Mouse (Mus musculus) midbrain, embryonic 14.5 days (tissue): ENCODE measurements around the gene Slc16a4. TPM values are rescaled to one million over a fixed set of nuclear protein-coding genes. Genes with fewer than 3 reads are reported as not detected.

Source experiments
- ATAC-seq: fragments of 200-750 bp; cut with Nextera tagmentation; 2 replicates; pipeline ENCODE4 v1.8.0; 2017; ENCODE audit warnings: moderate number of reproducible peaks, moderate library complexity; ENCODE audit not compliant: low FRiP score, low TSS enrichment
- DNase-seq: peaks from one replicate; pipeline ENCODE4 v3.0.0-alpha.2; 2015
- H3K27ac ChIP-seq: fragments of 300-500 bp; sonication (generic); replicated peaks from 2 replicates; pipeline ENCODE4 v1.5.1; 2014; ENCODE audit warnings: mild to moderate bottlenecking, low read depth, low read length, moderate library complexity
- H3K27me3 ChIP-seq: fragments of 300-500 bp; sonication (generic); 2 replicates; pipeline ENCODE4 v1.6.1; 2014; ENCODE audit warnings: low read length, control low read depth, mixed read lengths; ENCODE audit not compliant: control insufficient read depth, insufficient read depth
- H3K36me3 ChIP-seq: fragments of 300-500 bp; sonication (generic); 2 replicates; pipeline ENCODE4 v1.6.1; 2014; ENCODE audit warnings: low read length, control low read depth; ENCODE audit not compliant: control insufficient read depth, insufficient read depth
- H3K4me1 ChIP-seq: fragments of 300-500 bp; sonication (generic); 2 replicates; pipeline ENCODE4 v1.6.1; 2014; ENCODE audit warnings: mild to moderate bottlenecking, antibody characterized with exemption, low read length, control low read depth; ENCODE audit not compliant: control insufficient read depth, insufficient read depth
- H3K4me2 ChIP-seq: fragments of 300-500 bp; sonication (generic); 2 replicates; pipeline ENCODE4 v1.6.1; 2014; ENCODE audit warnings: mild to moderate bottlenecking, low read length, moderate library complexity
- H3K4me3 ChIP-seq: fragments of 300-500 bp; sonication (generic); replicated peaks from 2 replicates; pipeline ENCODE4 v1.5.1; 2014; ENCODE audit warnings: low read depth, low read length
- H3K9ac ChIP-seq: fragments of 300-500 bp; sonication (generic); replicated peaks from 2 replicates; pipeline ENCODE4 v1.6.1; 2014; ENCODE audit warnings: mild to moderate bottlenecking, low read length, moderate library complexity
- H3K9me3 ChIP-seq: fragments of 300-500 bp; sonication (generic); 2 replicates; pipeline ENCODE4 v1.6.1; 2016; ENCODE audit warnings: low read length, control low read depth, mixed read lengths; ENCODE audit not compliant: control insufficient read depth
- WGBS: fragments of 180-500 bp; shearing (Covaris S2); extraction: QIAGEN DNeasy Blood & Tissue Kit; methylation state at CpG from one replicate; pipeline ENCODE4 v1.1.7; 2014; 5-methylcytosine and 5-hydroxymethylcytosine counted together
- polyA plus RNA-seq: library from polyadenylated mRNA; unstranded; fragments of >200 nt; fragmentation: Nextera tagmentation; extraction: Ambion mirVana; gene quantifications from 2 replicates; pipeline ENCODE4 v1.2.1, GENCODE M21; 2014

The Slc16a4 gene
- polyA plus RNA-seq = 1.6 and 2.3 TPM in 2 replicates

DNA sequence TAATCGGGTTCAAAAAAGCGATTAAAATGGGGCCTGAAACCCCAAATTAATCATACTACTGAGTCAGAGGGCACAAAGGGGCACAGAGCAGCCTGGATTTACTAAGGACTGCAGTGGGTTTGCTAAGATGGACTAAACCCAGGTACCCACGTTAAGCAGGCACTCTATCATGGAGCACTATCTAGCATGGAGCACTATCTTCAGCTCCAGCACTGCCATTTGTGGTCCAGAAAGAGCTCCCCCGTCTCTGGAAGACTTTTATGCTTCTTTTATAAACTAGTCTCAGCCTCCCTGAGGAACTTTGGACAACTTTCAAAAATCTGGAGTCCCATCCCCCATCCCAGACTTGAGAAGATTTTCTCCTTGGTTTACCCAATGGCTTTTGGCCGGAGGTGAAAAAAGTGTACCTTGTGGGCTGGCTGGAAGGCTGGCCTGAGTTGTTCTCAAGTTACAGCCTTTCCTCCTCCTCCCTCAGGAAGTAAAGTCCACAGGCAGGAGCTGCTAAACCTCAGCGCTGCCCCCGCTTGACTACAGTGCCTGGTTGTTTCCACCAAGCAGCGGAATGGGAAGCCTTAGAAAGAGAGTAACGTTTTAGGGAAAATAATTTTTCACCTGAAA is at the start of gene Slc16a4:
Slc16a4 (plus strand) TSS at position 467 of the 618 bp plus-strand sequence.
- H3K9ac ChIP-seq = no peak within 1 kb of the TSS
- peak; percentile 26 for DNase-seq
- ATAC-seq = no peak
- 33% methylated on average over 9 of the region's 9 CpGs for WGBS
- no peaks in the 10 kb centered on the region for H3K36me3 ChIP-seq
- H3K27ac ChIP-seq = no peak within 1 kb of the TSS
- H3K9me3 ChIP-seq = no peaks in the 10 kb centered on the region
- H3K4me3 ChIP-seq = no peak within 1 kb of the TSS
- H3K4me1 ChIP-seq = no peaks in the 10 kb centered on the region
- H3K27me3 ChIP-seq = no peaks in the 10 kb centered on the region
- no peak within 1 kb of the TSS for H3K4me2 ChIP-seq

DNA sequence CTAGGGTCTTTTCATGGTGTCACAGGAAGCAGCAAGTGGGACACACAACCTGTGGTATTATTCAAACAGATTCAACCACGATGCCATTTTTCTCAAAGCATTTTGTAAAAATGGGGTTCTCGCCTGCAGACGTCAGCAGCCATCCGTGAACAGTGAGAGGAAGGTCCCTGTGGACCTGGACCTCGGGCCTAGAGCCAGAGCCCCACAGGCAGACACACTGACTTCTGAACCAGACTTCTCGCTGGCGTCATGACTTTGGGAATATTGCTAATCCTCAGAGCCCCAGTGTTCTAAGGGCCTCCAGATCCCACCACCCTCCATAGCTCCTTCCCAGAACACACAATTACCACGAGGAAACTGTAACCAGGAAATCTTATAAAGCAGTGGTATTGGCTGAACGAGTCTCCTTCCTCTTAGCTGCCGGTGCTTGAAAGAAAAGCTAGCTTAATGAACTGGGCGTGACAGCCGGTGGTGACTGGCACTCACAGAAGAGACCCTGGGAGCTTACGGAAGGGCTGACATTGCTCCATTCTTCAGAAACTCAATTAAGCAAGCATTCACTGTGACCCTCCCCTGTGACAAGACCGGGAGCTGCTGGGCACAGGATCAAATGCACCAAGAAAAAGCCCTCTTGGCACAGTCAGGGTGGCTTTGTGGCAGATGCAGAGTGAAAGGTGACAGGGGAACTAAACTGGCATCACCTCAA is 49.5 kb upstream of the Slc16a4 start:
- WGBS = 25% methylated on average over 14 of the region's 14 CpGs
- Histone ChIP-seq H3K27ac (no peak overlapping the region), H3K36me3 (no peaks in the 10 kb centered on the region), H3K4me2 (0 out of 2 replicates have a peak overlapping the region, but pooled peaks have one; percentile 7), H3K4me1 (0 out of 2 replicates have a peak, but pooled peaks cover 6% of the 10 kb centered on the region), H3K9me3 (no peaks in the 10 kb centered on the region), H3K27me3 (no peaks in the 10 kb centered on the region), H3K9ac (no peak overlapping the region), H3K4me3 (no peak overlapping the region)
- ATAC-seq (no peak), DNase-seq (peak; percentile 46)

- no peak overlapping the region for H3K27ac ChIP-seq
- no peak overlapping the region for H3K4me2 ChIP-seq
- ATAC-seq (no peak), DNase-seq (no peak)
- 82% methylated on average over 6 of the region's 6 CpGs for WGBS
- no peaks in the 10 kb centered on the region for H3K9me3 ChIP-seq
- H3K27me3 ChIP-seq = no peaks in the 10 kb centered on the region
- H3K36me3 ChIP-seq = no peaks in the 10 kb centered on the region
- no peak overlapping the region for H3K9ac ChIP-seq
- no peak overlapping the region for H3K4me3 ChIP-seq
- H3K4me1 ChIP-seq = 0 out of 2 replicates have a peak, but pooled peaks cover 1% of the 10 kb centered on the region
These were observed 44.2 kb upstream of the Slc16a4 start for GRCm38 (mm10) chr3:107246876-107247275.

- DNase-seq (no peak), ATAC-seq (no peak)
These were observed 42.0 kb upstream of the Slc16a4 start for GRCm38 (mm10) chr3:107249042-107249441.

DNA sequence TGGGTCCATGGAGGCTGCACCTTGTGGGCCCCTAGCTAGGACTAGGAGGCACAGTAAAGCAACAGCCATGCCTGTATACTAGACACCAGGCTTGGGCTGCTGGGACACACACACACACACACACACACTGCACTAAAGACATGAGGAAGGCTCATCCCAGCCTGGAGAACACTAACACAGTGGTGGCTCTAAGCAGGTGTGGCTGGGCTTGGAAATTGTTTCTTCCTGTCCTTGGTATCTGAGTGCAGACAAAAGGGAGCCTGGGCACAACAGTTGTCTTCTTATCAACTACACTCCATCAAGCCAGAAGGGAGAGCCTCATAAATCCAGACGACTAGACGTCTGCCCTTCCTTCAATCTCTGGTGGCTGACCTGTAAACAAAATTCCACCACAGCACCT is 40.7 kb upstream of the Slc16a4 start:
- no peaks in the 10 kb centered on the region for H3K9me3 ChIP-seq
- ATAC-seq (no peak), DNase-seq (no peak)
- WGBS = 74% methylated on average over 2 of the region's 2 CpGs
- H3K9ac ChIP-seq = no peak overlapping the region
- no peaks in the 10 kb centered on the region for H3K4me1 ChIP-seq
- H3K27ac ChIP-seq = no peak overlapping the region
- H3K4me2 ChIP-seq = no peak overlapping the region
- no peak overlapping the region for H3K4me3 ChIP-seq
- H3K36me3 ChIP-seq = no peaks in the 10 kb centered on the region
- no peaks in the 10 kb centered on the region for H3K27me3 ChIP-seq

More at GRCm38 (mm10) chr3:107249042-107249441, 42.0 kb upstream of the Slc16a4 start:
- no peaks in the 10 kb centered on the region for H3K36me3 ChIP-seq
- no peak overlapping the region for H3K9ac ChIP-seq
- no peaks in the 10 kb centered on the region for H3K4me1 ChIP-seq
- no peak overlapping the region for H3K4me3 ChIP-seq
- 70% methylated on average over 3 of the region's 3 CpGs for WGBS
- no peak overlapping the region for H3K27ac ChIP-seq
- no peak overlapping the region for H3K4me2 ChIP-seq
- H3K9me3 ChIP-seq = no peaks in the 10 kb centered on the region
- no peaks in the 10 kb centered on the region for H3K27me3 ChIP-seq

DNA sequence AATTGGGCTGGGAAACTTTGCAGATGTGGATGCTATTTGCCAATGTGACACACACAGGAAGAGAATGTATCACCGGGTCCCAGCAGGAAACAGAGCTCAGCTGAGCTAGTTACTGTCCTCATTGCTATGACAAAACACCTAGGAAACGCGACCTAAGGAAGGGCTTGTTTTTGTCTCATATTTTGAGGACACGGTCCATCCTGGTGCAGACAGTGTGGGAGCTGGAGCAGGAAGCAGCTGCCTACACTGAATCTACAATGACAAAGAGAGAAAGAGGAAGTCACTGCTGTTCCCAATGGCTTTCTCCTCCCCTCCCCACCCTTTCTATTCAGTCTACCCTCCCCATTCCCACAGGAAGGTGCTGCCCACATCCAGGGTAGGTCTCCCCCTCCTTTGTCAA is 39.0 kb upstream of the Slc16a4 start:
- no peak overlapping the region for H3K4me3 ChIP-seq
- no peaks in the 10 kb centered on the region for H3K4me1 ChIP-seq
- H3K9ac ChIP-seq = no peak overlapping the region
- H3K4me2 ChIP-seq = no peak overlapping the region
- no peak overlapping the region for H3K27ac ChIP-seq
- H3K36me3 ChIP-seq = no peaks in the 10 kb centered on the region
- no peaks in the 10 kb centered on the region for H3K27me3 ChIP-seq
- H3K9me3 ChIP-seq = no peaks in the 10 kb centered on the region
- 82% methylated on average over 4 of the region's 4 CpGs for WGBS
- DNase-seq = no peak
- no peak for ATAC-seq

GRCm38 (mm10) chr3:107253925-107254324 is 37.1 kb upstream of the Slc16a4 start:
- 87% methylated on average over 5 of the region's 5 CpGs for WGBS
- Histone ChIP-seq H3K4me1 (no peaks in the 10 kb centered on the region), H3K27me3 (no peaks in the 10 kb centered on the region), H3K36me3 (no peaks in the 10 kb centered on the region), H3K4me2 (no peak overlapping the region), H3K9me3 (no peaks in the 10 kb centered on the region), H3K27ac (no peak overlapping the region), H3K9ac (no peak overlapping the region), H3K4me3 (no peak overlapping the region)
- no peak for ATAC-seq
- DNase-seq = no peak

- H3K9me3 ChIP-seq = no peaks in the 10 kb centered on the region
These were observed 35.0 kb upstream of the Slc16a4 start for GRCm38 (mm10) chr3:107255992-107256391.

GRCm38 (mm10) chr3:107256724-107257123 is 34.3 kb upstream of the Slc16a4 start:
- Histone ChIP-seq H3K4me3 (no peak overlapping the region), H3K27ac (no peak overlapping the region), H3K27me3 (no peaks in the 10 kb centered on the region), H3K36me3 (no peaks in the 10 kb centered on the region), H3K9ac (no peak overlapping the region), H3K4me1 (peaks cover 11% of the 10 kb centered on the region), H3K4me2 (no peak overlapping the region), H3K9me3 (no peaks in the 10 kb centered on the region)
- DNase-seq = peak; percentile 15
- no peak for ATAC-seq
- 64% methylated on average over 7 of the region's 7 CpGs for WGBS

More at GRCm38 (mm10) chr3:107255992-107256391, 35.0 kb upstream of the Slc16a4 start:
- no peaks in the 10 kb centered on the region for H3K36me3 ChIP-seq
- WGBS = 89% methylated on average over 3 of the region's 3 CpGs
- H3K9ac ChIP-seq = no peak overlapping the region
- DNase-seq = no peak
- no peak for ATAC-seq
- H3K27me3 ChIP-seq = no peaks in the 10 kb centered on the region
- H3K4me2 ChIP-seq = no peak overlapping the region
- no peak overlapping the region for H3K4me3 ChIP-seq
- no peak overlapping the region for H3K27ac ChIP-seq
- H3K4me1 ChIP-seq = peaks cover 5% of the 10 kb centered on the region
